Mouse (Mus musculus): ENCODE results near the gene Dnah3. TPM values are rescaled to one million over a fixed set of nuclear protein-coding genes. Genes with fewer than 3 reads are reported as not detected.

The Dnah3 gene
- polyA plus RNA-seq, 1 experiment from 2014 or later: not detected

GRCm38 (mm10) chr7:119965205-119965604, 129.9 kb downstream of the Dnah3 start:
- H3K4me2 ChIP-seq (replicated peaks): no peak overlapping the region
- no peak for ATAC-seq (ENCODE audit: low FRiP score, low read depth)
- 93% methylated on average over 4 of the region's 4 CpGs for WGBS
- no peaks in the 10 kb centered on the region for H3K36me3 ChIP-seq
- no peak overlapping the region for H3K27ac ChIP-seq
- no peaks in the 10 kb centered on the region for H3K9me3 ChIP-seq
- no peaks in the 10 kb centered on the region for H3K4me1 ChIP-seq
- no peaks in the 10 kb centered on the region for H3K27me3 ChIP-seq
- H3K4me3 ChIP-seq: no peak overlapping the region
- no peak overlapping the region for H3K9ac ChIP-seq

- H3K4me2 ChIP-seq (replicated peaks): no peak overlapping the region
- 41% methylated on average over 2 of the region's 2 CpGs for WGBS
- no peaks in the 10 kb centered on the region for H3K4me1 ChIP-seq
- no peak overlapping the region for H3K4me3 ChIP-seq
- no peaks in the 10 kb centered on the region for H3K27me3 ChIP-seq
- H3K27ac ChIP-seq: no peak overlapping the region
- no peak overlapping the region for H3K9ac ChIP-seq
- no peak for ATAC-seq (ENCODE audit: low FRiP score, low read depth)
- no peaks in the 10 kb centered on the region for H3K36me3 ChIP-seq
- H3K9me3 ChIP-seq: no peaks in the 10 kb centered on the region
Observed at GRCm38 (mm10) chr7:119961107-119961506, 134.0 kb downstream of the Dnah3 start.

GRCm38 (mm10) chr7:119960546-119960945, 134.5 kb downstream of the Dnah3 start:
- Histone ChIP-seq H3K27me3 (no peaks in the 10 kb centered on the region), H3K4me2 (replicated peaks) (no peak overlapping the region), H3K4me3 (no peak overlapping the region), H3K9me3 (no peaks in the 10 kb centered on the region), H3K36me3 (no peaks in the 10 kb centered on the region), H3K9ac (no peak overlapping the region), H3K4me1 (no peaks in the 10 kb centered on the region), H3K27ac (no peak overlapping the region)
- 83% methylated on average over 6 of the region's 6 CpGs for WGBS
- no peak for ATAC-seq (ENCODE audit: low FRiP score, low read depth)

- Histone ChIP-seq H3K27ac (no peak overlapping the region), H3K36me3 (no peaks in the 10 kb centered on the region), H3K9ac (no peak overlapping the region), H3K27me3 (no peaks in the 10 kb centered on the region), H3K4me2 (replicated peaks) (no peak overlapping the region), H3K4me1 (no peaks in the 10 kb centered on the region), H3K4me3 (no peak overlapping the region), H3K9me3 (no peaks in the 10 kb centered on the region)
- WGBS: 80% methylated on average over 6 of the region's 6 CpGs
- ATAC-seq (ENCODE audit: low FRiP score, low read depth): no peak
Observed at GRCm38 (mm10) chr7:119960006-119960405, 135.1 kb downstream of the Dnah3 start.

GRCm38 (mm10) chr7:119959491-119959890, 135.6 kb downstream of the Dnah3 start:
- no peaks in the 10 kb centered on the region for H3K9me3 ChIP-seq
- no peak overlapping the region for H3K4me3 ChIP-seq
- H3K4me1 ChIP-seq: no peaks in the 10 kb centered on the region
- no peaks in the 10 kb centered on the region for H3K36me3 ChIP-seq
- no peak for ATAC-seq (ENCODE audit: low FRiP score, low read depth)
- no peak overlapping the region for H3K4me2 ChIP-seq (replicated peaks)
- H3K27ac ChIP-seq: no peak overlapping the region
- WGBS: 72% methylated on average over 4 of the region's 4 CpGs
- no peaks in the 10 kb centered on the region for H3K27me3 ChIP-seq
- no peak overlapping the region for H3K9ac ChIP-seq

GRCm38 (mm10) chr7:119959091-119959490, 136.0 kb downstream of the Dnah3 start:
- Histone ChIP-seq H3K27ac (no peak overlapping the region), H3K9ac (no peak overlapping the region), H3K4me1 (no peaks in the 10 kb centered on the region), H3K36me3 (no peaks in the 10 kb centered on the region), H3K27me3 (no peaks in the 10 kb centered on the region), H3K9me3 (no peaks in the 10 kb centered on the region), H3K4me2 (replicated peaks) (no peak overlapping the region), H3K4me3 (no peak overlapping the region)
- ATAC-seq (ENCODE audit: low FRiP score, low read depth): no peak
- WGBS: 66% methylated on average over 4 of the region's 4 CpGs

GRCm38 (mm10) chr7:119957421-119957820, 137.7 kb downstream of the Dnah3 start:
- ATAC-seq (ENCODE audit: low FRiP score, low read depth): no peak
- Histone ChIP-seq H3K27me3 (no peaks in the 10 kb centered on the region), H3K4me1 (no peaks in the 10 kb centered on the region)

GRCm38 (mm10) chr7:119954047-119954446, 141.0 kb downstream of the Dnah3 start:
- 89% methylated on average over 1 of the region's 1 CpGs for WGBS
- no peak for ATAC-seq (ENCODE audit: low FRiP score, low read depth)
- H3K9me3 ChIP-seq: no peaks in the 10 kb centered on the region
- H3K9ac ChIP-seq: no peak overlapping the region
- H3K4me2 ChIP-seq (replicated peaks): no peak overlapping the region
- H3K4me3 ChIP-seq: no peak overlapping the region
- H3K4me1 ChIP-seq: no peaks in the 10 kb centered on the region
- no peaks in the 10 kb centered on the region for H3K27me3 ChIP-seq
- H3K27ac ChIP-seq: no peak overlapping the region
- no peaks in the 10 kb centered on the region for H3K36me3 ChIP-seq

More at GRCm38 (mm10) chr7:119957421-119957820, 137.7 kb downstream of the Dnah3 start:
- H3K36me3 ChIP-seq: no peaks in the 10 kb centered on the region
- no peaks in the 10 kb centered on the region for H3K9me3 ChIP-seq
- no peak overlapping the region for H3K4me2 ChIP-seq (replicated peaks)
- no peak overlapping the region for H3K4me3 ChIP-seq
- no peak overlapping the region for H3K27ac ChIP-seq
- H3K9ac ChIP-seq: no peak overlapping the region

- Histone ChIP-seq H3K9me3 (no peaks in the 10 kb centered on the region), H3K4me2 (replicated peaks) (no peak overlapping the region), H3K9ac (no peak overlapping the region), H3K4me1 (no peaks in the 10 kb centered on the region), H3K4me3 (no peak overlapping the region), H3K36me3 (no peaks in the 10 kb centered on the region), H3K27ac (no peak overlapping the region), H3K27me3 (no peaks in the 10 kb centered on the region)
- 63% methylated on average over 2 of the region's 2 CpGs for WGBS
- no peak; the same call in 1 of the 2 replicates for ATAC-seq (ENCODE audit: low FRiP score, low read depth)
Observed at GRCm38 (mm10) chr7:119941569-119941968, 153.5 kb downstream of the Dnah3 start.

GRCm38 (mm10) chr7:119937036-119937435, 158.0 kb downstream of the Dnah3 start:
- Histone ChIP-seq H3K9me3 (no peaks in the 10 kb centered on the region), H3K4me3 (no peak overlapping the region), H3K27me3 (no peaks in the 10 kb centered on the region), H3K9ac (no peak overlapping the region), H3K27ac (no peak overlapping the region), H3K36me3 (no peaks in the 10 kb centered on the region), H3K4me2 (replicated peaks) (no peak overlapping the region), H3K4me1 (no peaks in the 10 kb centered on the region)
- WGBS: 52% methylated on average over 5 of the region's 5 CpGs
- no peak for ATAC-seq (ENCODE audit: low FRiP score, low read depth)

- ATAC-seq (ENCODE audit: low FRiP score, low read depth): no peak
- Histone ChIP-seq H3K4me3 (no peak overlapping the region), H3K27ac (no peak overlapping the region), H3K36me3 (no peaks in the 10 kb centered on the region), H3K4me1 (no peaks in the 10 kb centered on the region), H3K9ac (no peak overlapping the region), H3K4me2 (replicated peaks) (no peak overlapping the region), H3K27me3 (no peaks in the 10 kb centered on the region), H3K9me3 (no peaks in the 10 kb centered on the region)
Observed at GRCm38 (mm10) chr7:119936321-119936720, 158.8 kb downstream of the Dnah3 start.

- no peak overlapping the region for H3K27ac ChIP-seq
- no peaks in the 10 kb centered on the region for H3K4me1 ChIP-seq
- H3K4me3 ChIP-seq: no peak overlapping the region
- WGBS: 59% methylated on average over 2 of the region's 2 CpGs
- H3K9me3 ChIP-seq: no peaks in the 10 kb centered on the region
- no peaks in the 10 kb centered on the region for H3K27me3 ChIP-seq
- no peak overlapping the region for H3K4me2 ChIP-seq (replicated peaks)
- no peaks in the 10 kb centered on the region for H3K36me3 ChIP-seq
- ATAC-seq (ENCODE audit: low FRiP score, low read depth): no peak
- no peak overlapping the region for H3K9ac ChIP-seq
Observed at GRCm38 (mm10) chr7:119928783-119929440, 166.2 kb downstream of the Dnah3 start.

GRCm38 (mm10) chr7:119921054-119921453, 174.0 kb downstream of the Dnah3 start:
- H3K4me3 ChIP-seq: no peak overlapping the region
- no peaks in the 10 kb centered on the region for H3K9me3 ChIP-seq
- H3K4me1 ChIP-seq: no peaks in the 10 kb centered on the region
- no peak overlapping the region for H3K27ac ChIP-seq
- no peaks in the 10 kb centered on the region for H3K36me3 ChIP-seq
- no peaks in the 10 kb centered on the region for H3K27me3 ChIP-seq
- H3K4me2 ChIP-seq (replicated peaks): no peak overlapping the region
- H3K9ac ChIP-seq: no peak overlapping the region
- WGBS: 84% methylated on average over 4 of the region's 4 CpGs
- no peak for ATAC-seq (ENCODE audit: low FRiP score, low read depth)

Data from limb, embryonic 13.5 days (tissue).